Mouse (Mus musculus) cortical plate, adult 2 months (tissue): ENCODE results near the gene Itpkc.

Experiments
- CTCF ChIP-seq: fragments of 200-500 bp; IDR thresholded peaks from 2 replicates; pipeline ENCODE4 v1.5.1; 2011; ENCODE audit warnings: mild to moderate bottlenecking, control low read depth, low read length; ENCODE audit not compliant: insufficient read depth; ENCODE audit errors: extremely low read depth
- POLR2A ChIP-seq: fragments of 200-500 bp; IDR thresholded peaks from 2 replicates; pipeline ENCODE4 v1.6.1; 2011; ENCODE audit warnings: mild to moderate bottlenecking, low read length, control low read depth; ENCODE audit not compliant: insufficient read depth; ENCODE audit errors: extremely low read depth

GRCm38 (mm10) chr7:27165007-27165655 lies 63.3 kb downstream of the Itpkc start:
- TF ChIP-seq POLR2A (no peak), CTCF (no peak)
